ENCODE assay signal across 18 mouse cellular contexts in genomic region chr9:101152872-101153271, GRCm38 (mm10).
DNase-seq lines count a peak whose midpoint lies in the region; ATAC-seq and TF ChIP-seq lines count a peak whose summit lies in the region.
"Had no signal": no experiment of that assay in that cellular context is flagged by ENCODE, and none has a peak within 500 bp of the region (broad histone marks: within the 10 kb centered on the region; RNA-seq: fewer than 3 reads in every experiment).

No protein-coding gene starts in this region.

- peak; percentile 40 for DNase-seq in midbrain, postnatal 0 days (ENCODE audit: low spot score)
- no peak for DNase-seq in midbrain, embryonic 11.5 days (ENCODE audit: low spot score, missing footprints)
- peak; percentile 11 for DNase-seq in brain, embryonic 14.5 days (ENCODE audit: low read depth)
- DNase-seq in thymus, postnatal 0 days (ENCODE audit: low spot score), result no peak
- DNase-seq in layer of hippocampus, adult 9-11 months, result no peak
- DNase-seq: adrenal gland, postnatal 36 days; cerebellum, postnatal 10 days; forebrain, postnatal 0 days; kidney, postnatal 14 days; lung, adult 18-20 months; right cerebral cortex, postnatal 25 days; thymus, postnatal 25 days had no signal

- H3K27me3 ChIP-seq in intestine, postnatal 0 days (replicated peaks; ENCODE audit: control insufficient read depth, insufficient read depth, low read length), result no peaks in the 10 kb centered on the region
- no peaks in the 10 kb centered on the region for H3K27me3 ChIP-seq in intestine, embryonic 15.5 days (replicated peaks)
- H3K27me3 ChIP-seq in midbrain, postnatal 0 days (ENCODE audit: insufficient read depth, low read length), result no peaks in the 10 kb centered on the region
- no peaks in the 10 kb centered on the region for H3K27me3 ChIP-seq in midbrain, embryonic 11.5 days (ENCODE audit: control insufficient read depth, insufficient read depth, low read length)
- H3K27me3 ChIP-seq: hindbrain, embryonic 12.5 days; midbrain, embryonic 15.5 days had no signal

- no peak for TF ChIP-seq POLR2A in brain, embryonic 14.5 days (IDR thresholded peaks at IDR 0.05; ENCODE audit: borderline replicate concordance, extremely low read depth, insufficient read depth, insufficient read length, poor library complexity, severe bottlenecking)

- no peaks in the 10 kb centered on the region for H3K9me3 ChIP-seq in intestine, postnatal 0 days (ENCODE audit: control insufficient read depth)
- H3K9me3 ChIP-seq in intestine, embryonic 15.5 days, result no peaks in the 10 kb centered on the region
- no peaks in the 10 kb centered on the region for H3K9me3 ChIP-seq in midbrain, postnatal 0 days (ENCODE audit: low read length)
- no peaks in the 10 kb centered on the region for H3K9me3 ChIP-seq in midbrain, embryonic 11.5 days (ENCODE audit: control insufficient read depth, low read length)
- H3K9me3 ChIP-seq: hindbrain, embryonic 12.5 days; midbrain, embryonic 15.5 days had no signal

- no peak overlapping the region for H3K4me2 ChIP-seq in intestine, postnatal 0 days (replicated peaks; ENCODE audit: low read depth)
- no peak overlapping the region for H3K4me2 ChIP-seq in intestine, embryonic 15.5 days (replicated peaks)
- H3K4me2 ChIP-seq in midbrain, postnatal 0 days (ENCODE audit: low read depth, low read length, poor library complexity, severe bottlenecking), result no peak overlapping the region
- H3K4me2 ChIP-seq in midbrain, embryonic 11.5 days, result no peak overlapping the region
- H3K4me2 ChIP-seq: hindbrain, embryonic 12.5 days; midbrain, embryonic 15.5 days had no signal

- no peaks in the 10 kb centered on the region for H3K36me3 ChIP-seq in intestine, postnatal 0 days (ENCODE audit: control insufficient read depth, insufficient read depth)
- H3K36me3 ChIP-seq in intestine, embryonic 15.5 days, result no peaks in the 10 kb centered on the region
- no peaks in the 10 kb centered on the region for H3K36me3 ChIP-seq in midbrain, postnatal 0 days (ENCODE audit: insufficient read depth, low read length)
- no peaks in the 10 kb centered on the region for H3K36me3 ChIP-seq in midbrain, embryonic 11.5 days (ENCODE audit: control insufficient read depth, insufficient read depth, low read length)

- H3K4me1 ChIP-seq in intestine, postnatal 0 days (replicated peaks; ENCODE audit: control insufficient read depth, insufficient read depth, low read length), result no peaks in the 10 kb centered on the region
- no peaks in the 10 kb centered on the region for H3K4me1 ChIP-seq in intestine, embryonic 15.5 days (replicated peaks)
- no peaks in the 10 kb centered on the region for H3K4me1 ChIP-seq in midbrain, postnatal 0 days (ENCODE audit: insufficient read depth, low read length)
- no peaks in the 10 kb centered on the region for H3K4me1 ChIP-seq in midbrain, embryonic 11.5 days (ENCODE audit: control insufficient read depth, insufficient read depth, low read length)
- H3K4me1 ChIP-seq: hindbrain, embryonic 12.5 days; midbrain, embryonic 15.5 days had no signal

- 69% methylated on average over 5 of the region's 5 CpGs for WGBS in intestine, postnatal 0 days
- WGBS in intestine, embryonic 15.5 days, result 69% methylated on average over 5 of the region's 5 CpGs
- WGBS in midbrain, postnatal 0 days, result 73% methylated on average over 5 of the region's 5 CpGs
- WGBS in midbrain, embryonic 11.5 days, result 79% methylated on average over 5 of the region's 5 CpGs

- 0 out of 2 replicates have a peak, but pooled peaks have one; percentile 18 for TF ChIP-seq CTCF in intestine, postnatal 0 days (IDR thresholded peaks at IDR 0.05; ENCODE audit: low read depth)
- peak; percentile 26 for TF ChIP-seq CTCF in midbrain, postnatal 0 days (IDR thresholded peaks at IDR 0.05)
- no peak for TF ChIP-seq CTCF in brain, embryonic 14.5 days (IDR thresholded peaks at IDR 0.05; ENCODE audit: borderline replicate concordance, extremely low read depth, insufficient read depth, insufficient read length)

- no peak overlapping the region for H3K4me3 ChIP-seq in intestine, postnatal 0 days (ENCODE audit: low read depth, low read length)
- no peak overlapping the region for H3K4me3 ChIP-seq in intestine, embryonic 15.5 days (replicated peaks)
- H3K4me3 ChIP-seq in midbrain, postnatal 0 days (ENCODE audit: low read depth, low read length), result no peak overlapping the region
- H3K4me3 ChIP-seq in midbrain, embryonic 11.5 days (ENCODE audit: low read depth, low read length), result no peak overlapping the region
- H3K4me3 ChIP-seq: erythroblast, embryonic 14.5 days; hindbrain, embryonic 12.5 days; midbrain, embryonic 15.5 days had no signal

- H3K9ac ChIP-seq in intestine, postnatal 0 days (ENCODE audit: low read depth, low read length), result no peak overlapping the region
- H3K9ac ChIP-seq in intestine, embryonic 15.5 days, result no peak overlapping the region
- no peak overlapping the region for H3K9ac ChIP-seq in midbrain, postnatal 0 days (replicated peaks; ENCODE audit: low read length, poor library complexity, severe bottlenecking)
- no peak overlapping the region for H3K9ac ChIP-seq in midbrain, embryonic 11.5 days (ENCODE audit: low read length)
- H3K9ac ChIP-seq: forebrain, postnatal 0 days; hindbrain, embryonic 12.5 days; midbrain, embryonic 15.5 days had no signal

- no peak for ATAC-seq in intestine, postnatal 0 days
- no peak for ATAC-seq in intestine, embryonic 15.5 days
- ATAC-seq in midbrain, postnatal 0 days (ENCODE audit: low FRiP score), result no peak
- no peak for ATAC-seq in midbrain, embryonic 11.5 days (ENCODE audit: low FRiP score)
- ATAC-seq: forebrain, postnatal 0 days; intestine, embryonic 16.5 days; midbrain, embryonic 15.5 days had no signal

- H3K27ac ChIP-seq in intestine, postnatal 0 days (ENCODE audit: low read depth, low read length), result no peak overlapping the region
- H3K27ac ChIP-seq in intestine, embryonic 15.5 days, result no peak overlapping the region
- no peak overlapping the region for H3K27ac ChIP-seq in midbrain, postnatal 0 days (ENCODE audit: low read depth, low read length)
- no peak overlapping the region for H3K27ac ChIP-seq in midbrain, embryonic 11.5 days (ENCODE audit: low read depth, low read length)
- H3K27ac ChIP-seq: hindbrain, embryonic 12.5 days; midbrain, embryonic 15.5 days had no signal

Comparison
In these comparisons a context has a peak if more than half of its experiments do, and no peak if none do; other contexts are left out.
1. DNase-seq: peak in midbrain, postnatal 0 days (single experiment) and brain, embryonic 14.5 days (single experiment); none in midbrain, embryonic 11.5 days (single experiment), thymus, postnatal 0 days (single experiment) and layer of hippocampus, adult 9-11 months (single experiment).